Mouse (Mus musculus) kidney, embryonic 16.5 days (tissue): Measurements from ENCODE around the gene Jup. TPM values are rescaled to one million over a fixed set of nuclear protein-coding genes. Genes with fewer than 3 reads are reported as not detected.

Source experiments
- ATAC-seq: fragments of 200-750 bp; cut with Nextera tagmentation; 2 replicates; pipeline ENCODE4 v1.8.0; 2017; ENCODE audit warnings: moderate TSS enrichment; ENCODE audit not compliant: low FRiP score, low TSS enrichment
- H3K27ac ChIP-seq: fragments of 300-500 bp; sonication (generic); 2 replicates; pipeline ENCODE4 v1.5.1; 2014; ENCODE audit warnings: low read length
- H3K27me3 ChIP-seq: fragments of 300-500 bp; sonication (generic); 2 replicates; pipeline ENCODE4 v1.6.1; 2014; ENCODE audit warnings: low read length, control low read depth, mixed read lengths; ENCODE audit not compliant: insufficient read depth
- H3K36me3 ChIP-seq: fragments of 300-500 bp; sonication (generic); 2 replicates; pipeline ENCODE4 v1.6.1; 2014; ENCODE audit warnings: low read length, control low read depth, mixed read lengths; ENCODE audit not compliant: insufficient read depth
- H3K4me1 ChIP-seq: fragments of 300-500 bp; sonication (generic); 2 replicates; pipeline ENCODE4 v1.6.1; 2014; ENCODE audit warnings: low read length, control low read depth, mixed read lengths; ENCODE audit not compliant: insufficient read depth
- H3K4me2 ChIP-seq: fragments of 300-500 bp; sonication (generic); replicated peaks from 2 replicates; pipeline ENCODE4 v1.6.1; 2014; ENCODE audit warnings: low read depth, low read length
- H3K4me3 ChIP-seq: fragments of 300-500 bp; sonication (generic); 2 replicates; pipeline ENCODE4 v1.5.1; 2014; ENCODE audit warnings: mild to moderate bottlenecking, low read length
- H3K9ac ChIP-seq: fragments of 300-500 bp; sonication (generic); replicated peaks from 2 replicates; pipeline ENCODE4 v1.6.1; 2014; ENCODE audit warnings: low read length
- H3K9me3 ChIP-seq: fragments of 300-500 bp; sonication (generic); 2 replicates; pipeline ENCODE4 v1.6.1; 2016; ENCODE audit warnings: low read length, control low read depth
- WGBS: fragments of 180-500 bp; shearing (Covaris S2); extraction: QIAGEN DNeasy Blood & Tissue Kit; methylation state at CpG from one replicate; pipeline ENCODE4 v1.1.7; 2014; 5-methylcytosine and 5-hydroxymethylcytosine counted together
- polyA plus RNA-seq: library from polyadenylated mRNA; unstranded; fragments of >200 nt; fragmentation: Nextera tagmentation; extraction: Ambion mirVana; gene quantifications from 2 replicates; pipeline ENCODE4 v1.2.1, GENCODE M21; 2015

Jup gene
- polyA plus RNA-seq, 1 experiment from 2014 or later = 153 TPM

DNA sequence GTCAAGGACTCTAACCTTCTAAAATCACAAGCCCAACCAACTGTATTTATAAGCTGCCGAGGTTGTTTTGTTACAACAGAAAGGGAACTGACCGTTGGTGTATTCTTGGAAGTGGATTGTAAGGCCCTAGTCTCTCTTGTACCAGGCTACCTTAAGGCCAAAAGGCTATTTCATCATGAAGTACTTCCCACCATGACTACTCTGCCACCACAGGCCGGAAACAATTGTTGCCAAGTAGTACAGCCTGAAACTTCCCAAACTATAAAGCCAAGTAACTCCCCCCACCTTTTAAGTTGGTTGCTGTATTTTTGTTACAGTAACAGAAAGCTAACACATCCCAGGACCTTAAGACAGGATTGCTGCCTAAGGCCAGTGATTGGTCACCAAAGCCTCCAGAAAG is 29.3 kb upstream of the Jup start:
- WGBS = 82% methylated on average over 3 of the region's 3 CpGs

DNA sequence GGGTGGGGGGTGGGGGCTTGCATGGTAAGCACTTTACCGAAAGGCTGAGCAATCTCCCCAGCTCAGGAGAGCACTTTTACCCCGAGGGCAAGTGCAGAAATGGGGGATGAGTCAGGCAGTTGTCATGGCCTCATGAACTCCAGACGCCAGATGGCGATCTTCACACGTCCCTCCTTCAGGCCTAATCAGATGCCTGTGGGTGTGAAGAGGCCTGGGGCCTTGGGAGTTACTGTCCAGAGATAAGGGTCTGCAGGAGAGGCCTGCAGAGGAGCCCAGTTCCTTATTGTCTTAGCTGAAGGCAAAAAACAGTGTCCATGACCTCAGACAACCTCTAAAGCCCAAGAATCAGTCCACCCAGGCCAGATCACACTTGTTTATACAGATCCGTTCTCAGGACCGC is 28.3 kb upstream of the Jup start:
- H3K36me3 ChIP-seq = peaks cover 32% of the 10 kb centered on the region
- no peak for ATAC-seq

More for the DNA sequence above, 29.3 kb upstream of the Jup start:
- no peak for ATAC-seq
- H3K9me3 ChIP-seq = no peaks in the 10 kb centered on the region
- H3K27me3 ChIP-seq = no peaks in the 10 kb centered on the region
- H3K4me1 ChIP-seq = peaks cover 2% of the 10 kb centered on the region; the same call in 1 of the 2 replicates
- no peak overlapping the region for H3K27ac ChIP-seq
- H3K9ac ChIP-seq = no peak overlapping the region
- H3K4me2 ChIP-seq = no peak overlapping the region
- H3K4me3 ChIP-seq = no peak overlapping the region
- H3K36me3 ChIP-seq = peaks cover 30% of the 10 kb centered on the region

GRCm38 (mm10) chr11:100423836-100424235 is 26.3 kb upstream of the Jup start:
- Histone ChIP-seq H3K4me3 (no peak overlapping the region), H3K9ac (no peak overlapping the region), H3K27ac (no peak overlapping the region), H3K4me1 (peaks cover 14% of the 10 kb centered on the region), H3K27me3 (no peaks in the 10 kb centered on the region), H3K9me3 (no peaks in the 10 kb centered on the region), H3K36me3 (peaks cover 17% of the 10 kb centered on the region), H3K4me2 (no peak overlapping the region)
- WGBS = 90% methylated on average over 7 of the region's 7 CpGs
- no peak for ATAC-seq

More for the DNA sequence above, 28.3 kb upstream of the Jup start:
- Histone ChIP-seq H3K9me3 (no peaks in the 10 kb centered on the region), H3K4me2 (no peak overlapping the region), H3K27me3 (no peaks in the 10 kb centered on the region), H3K9ac (0 out of 2 replicates have a peak overlapping the region, but pooled peaks have one; percentile 2), H3K4me1 (peaks cover 12% of the 10 kb centered on the region), H3K4me3 (no peak overlapping the region), H3K27ac (no peak overlapping the region)
- WGBS = 27% methylated on average over 7 of the region's 7 CpGs

- no peaks in the 10 kb centered on the region for H3K27me3 ChIP-seq
- H3K4me3 ChIP-seq = no peak overlapping the region
- H3K36me3 ChIP-seq = peaks cover 17% of the 10 kb centered on the region
- H3K9me3 ChIP-seq = no peaks in the 10 kb centered on the region
- 21% methylated on average over 8 of the region's 8 CpGs for WGBS
- no peak overlapping the region for H3K4me2 ChIP-seq
- peak overlapping the region; percentile 59; the same call in 1 of the 2 replicates for H3K27ac ChIP-seq
- no peak overlapping the region for H3K9ac ChIP-seq
- ATAC-seq = peak; percentile 72
- peaks cover 24% of the 10 kb centered on the region for H3K4me1 ChIP-seq
Observed at GRCm38 (mm10) chr11:100421537-100421936, 24.0 kb upstream of the Jup start.

GRCm38 (mm10) chr11:100414914-100415822 is 17.6 kb upstream of the Jup start, which contains the start of gene Fkbp10:
TSS of gene Fkbp10 (plus strand) at chr11:100415697.
- no peaks in the 10 kb centered on the region for H3K9me3 ChIP-seq
- H3K27me3 ChIP-seq = no peaks in the 10 kb centered on the region
- 0% methylated on average over 30 of the region's 31 CpGs for WGBS
- ATAC-seq = peak; percentile 44
- H3K27ac ChIP-seq = peak within 1 kb of the TSS; percentile 97
- peak within 1 kb of the TSS; percentile 88 for H3K4me2 ChIP-seq
- H3K4me1 ChIP-seq = peaks cover 46% of the 10 kb centered on the region
- peak within 1 kb of the TSS; percentile 79 for H3K4me3 ChIP-seq
- H3K36me3 ChIP-seq = 0 out of 2 replicates have a peak, but pooled peaks cover 9% of the 10 kb centered on the region
- H3K9ac ChIP-seq = peak within 1 kb of the TSS; percentile 81

DNA sequence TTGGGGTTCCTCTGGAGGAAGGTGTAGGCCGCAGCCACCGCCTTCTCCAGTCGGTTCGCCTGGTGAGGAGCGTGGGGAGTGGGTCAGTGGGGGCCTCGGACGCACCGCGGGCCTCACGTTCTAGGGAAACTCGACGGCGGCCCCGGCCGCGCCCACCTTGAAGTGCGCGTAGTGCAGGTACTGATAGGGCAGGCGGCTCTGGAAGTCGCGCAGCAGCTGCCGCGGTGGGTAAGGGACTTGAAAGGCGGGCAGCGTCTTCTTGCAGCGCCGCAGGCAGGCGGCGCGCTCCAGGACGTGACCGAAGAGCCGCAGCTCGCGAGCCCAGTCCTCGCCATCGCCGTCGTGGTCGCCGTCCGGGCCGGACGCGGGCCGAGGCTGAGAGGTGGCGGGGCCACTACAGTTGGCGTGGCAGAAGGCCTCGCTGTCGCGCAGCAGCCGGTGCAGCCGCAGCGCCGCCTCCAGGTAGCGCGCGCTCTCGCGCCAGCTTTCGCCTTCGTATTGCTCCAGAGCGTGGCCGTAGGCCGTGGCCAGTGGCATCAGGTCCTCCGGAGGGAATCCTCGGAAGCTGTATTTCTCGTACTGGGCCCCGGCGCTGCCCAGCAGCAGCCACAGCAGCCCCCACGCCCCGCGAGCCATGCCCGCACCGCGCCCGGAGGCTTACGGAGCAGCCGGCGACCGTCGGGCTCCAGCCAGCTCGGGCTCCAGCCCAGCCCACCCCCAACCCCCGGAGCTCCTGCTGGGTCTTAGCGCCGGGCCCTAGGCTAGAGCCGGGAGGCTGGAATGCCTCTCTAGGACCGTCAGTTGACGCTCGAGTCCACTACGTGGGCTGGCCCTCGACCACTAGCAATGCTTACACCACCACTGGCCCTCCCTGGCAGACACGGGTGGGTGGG is 16.7 kb upstream of the Jup start, which contains the start of gene P3h4:
Gene P3h4 (minus strand): TSS at position 816 of the 893 bp plus-strand sequence.
- H3K9me3 ChIP-seq = no peaks in the 10 kb centered on the region
- peak within 1 kb of the TSS; percentile 79 for H3K4me3 ChIP-seq
- no peaks in the 10 kb centered on the region for H3K27me3 ChIP-seq
- peak; percentile 97 for ATAC-seq
- peak within 1 kb of the TSS; percentile 88 for H3K4me2 ChIP-seq
- peak within 1 kb of the TSS; percentile 81 for H3K9ac ChIP-seq
- peaks cover 46% of the 10 kb centered on the region for H3K4me1 ChIP-seq
- WGBS = under 1% methylated on average over 92 of the region's 93 CpGs
- H3K27ac ChIP-seq = peak within 1 kb of the TSS; percentile 97
- peaks cover 11% of the 10 kb centered on the region; the same call in 1 of the 2 replicates for H3K36me3 ChIP-seq

DNA sequence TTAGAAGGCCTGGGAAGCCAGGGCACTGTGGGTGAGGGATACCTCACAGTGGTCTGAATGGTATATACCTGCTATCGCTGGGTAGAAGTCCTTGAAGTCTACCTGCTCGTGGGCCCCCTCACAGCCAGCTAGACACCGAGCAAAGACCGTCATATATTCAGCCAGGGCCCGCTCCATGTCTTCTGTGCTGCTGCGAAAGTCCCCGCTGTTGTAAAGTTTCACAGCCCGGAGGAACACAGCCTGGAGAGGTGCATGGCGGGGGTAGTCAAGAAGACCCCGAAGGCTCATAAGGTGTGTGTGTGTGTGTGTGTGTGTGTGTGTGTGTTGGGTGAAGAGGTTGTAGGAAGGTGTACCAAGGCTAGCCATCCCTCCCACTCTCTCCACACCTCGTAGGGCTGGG is 16.0 kb upstream of the Jup start:
- H3K4me1 ChIP-seq = peaks cover 46% of the 10 kb centered on the region
- peak overlapping the region; percentile 81 for H3K9ac ChIP-seq
- H3K36me3 ChIP-seq = peaks cover 19% of the 10 kb centered on the region; the same call in 1 of the 2 replicates
- peak overlapping the region; percentile 88 for H3K4me2 ChIP-seq
- peak overlapping the region; percentile 79 for H3K4me3 ChIP-seq
- H3K9me3 ChIP-seq = no peaks in the 10 kb centered on the region
- no peak for ATAC-seq
- H3K27ac ChIP-seq = no peak overlapping the region
- no peaks in the 10 kb centered on the region for H3K27me3 ChIP-seq
- 53% methylated on average over 11 of the region's 11 CpGs for WGBS

- Histone ChIP-seq H3K36me3 (peaks cover 21% of the 10 kb centered on the region; the same call in 1 of the 2 replicates), H3K4me3 (no peak overlapping the region), H3K9ac (no peak overlapping the region), H3K27me3 (no peaks in the 10 kb centered on the region), H3K9me3 (no peaks in the 10 kb centered on the region), H3K4me2 (peak overlapping the region; percentile 88; the same call in 1 of the 2 replicates), H3K27ac (no peak overlapping the region), H3K4me1 (peaks cover 38% of the 10 kb centered on the region)
- whole genome bisulfite sequencing = 58% methylated on average over 11 of the region's 11 CpGs
- ATAC-seq = no peak
Observed at GRCm38 (mm10) chr11:100411736-100412135, 14.2 kb upstream of the Jup start.

DNA sequence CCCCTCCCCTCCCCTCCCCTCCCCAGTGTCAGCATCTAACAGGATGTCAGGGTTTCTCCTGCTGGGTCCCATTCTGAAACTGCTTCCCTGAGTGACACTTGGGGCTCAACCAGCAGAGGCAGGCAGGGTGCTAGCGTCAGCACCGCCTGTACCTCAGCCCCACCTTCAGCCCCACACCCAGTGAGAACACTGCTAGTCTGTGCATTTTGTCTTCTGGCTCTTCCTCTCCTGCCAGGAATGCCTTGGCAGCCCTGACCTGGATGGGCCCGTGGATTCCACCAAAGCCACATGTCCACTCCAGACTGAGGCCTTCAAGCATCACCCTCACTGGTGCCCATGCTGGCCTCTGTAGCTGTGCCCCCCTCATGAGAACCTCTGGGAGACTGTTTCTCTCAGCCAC is 12.1 kb upstream of the Jup start:
- H3K4me3 ChIP-seq = no peak overlapping the region
- peaks cover 24% of the 10 kb centered on the region for H3K4me1 ChIP-seq
- no peak overlapping the region for H3K4me2 ChIP-seq
- H3K27me3 ChIP-seq = no peaks in the 10 kb centered on the region
- ATAC-seq = no peak
- 94% methylated on average over 3 of the region's 3 CpGs for WGBS
- H3K27ac ChIP-seq = no peak overlapping the region
- H3K9me3 ChIP-seq = no peaks in the 10 kb centered on the region
- H3K9ac ChIP-seq = no peak overlapping the region
- H3K36me3 ChIP-seq = peaks cover 21% of the 10 kb centered on the region; the same call in 1 of the 2 replicates
